Mouse (Mus musculus) skeletal muscle tissue, adult 2 months (tissue): ENCODE results near the gene Sgk1.

Experiments used
- DNase-seq: peaks from one replicate; pipeline ENCODE4 v3.0.0-alpha.2; 2012; ENCODE audit warnings: low read depth, low spot score

Gene Sgk1

DNA sequence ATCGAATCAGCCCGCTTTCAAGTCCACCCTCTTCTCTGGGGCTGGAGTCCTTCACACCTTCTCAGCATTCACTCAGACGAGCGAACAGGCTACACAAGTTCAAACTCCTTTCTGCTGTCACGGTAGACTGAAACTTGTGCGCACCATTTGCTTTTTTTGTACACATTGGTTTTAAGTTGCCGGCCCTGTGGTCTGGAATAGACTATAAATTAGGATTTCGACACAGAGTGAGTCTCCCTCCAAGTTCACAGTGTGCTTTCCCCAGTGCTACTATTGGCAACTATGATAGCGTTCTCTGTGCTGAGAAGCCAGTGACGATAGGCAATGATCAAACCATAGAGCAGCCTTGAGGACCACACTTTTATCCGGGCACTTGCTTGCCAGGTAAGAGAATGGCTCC is 91.7 kb downstream of the Sgk1 start:
- peak; percentile 74 for DNase-seq

GRCm38 (mm10) chr10:21974801-21975200 is 92.8 kb downstream of the Sgk1 start:
- no peak for DNase-seq

DNA sequence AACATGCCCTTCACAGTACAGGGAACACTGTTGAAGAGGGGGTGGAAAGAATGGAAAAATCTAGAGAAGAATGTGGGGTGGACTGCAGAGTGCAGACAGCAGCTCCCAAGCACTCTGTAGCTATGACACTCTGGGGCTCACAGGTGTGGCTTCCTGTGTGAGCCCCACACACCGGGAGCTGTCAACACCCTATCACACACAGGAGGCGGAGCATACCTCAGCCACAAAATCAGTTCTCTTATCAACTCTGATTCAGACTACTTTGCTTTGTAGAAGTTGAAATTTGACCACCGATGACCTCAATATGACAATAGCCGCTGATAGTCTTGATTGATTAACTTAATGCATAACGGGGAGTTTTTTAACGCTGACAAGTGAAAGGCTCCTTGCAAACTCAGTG is 93.4 kb downstream of the Sgk1 start:
- no peak for DNase-seq

DNA sequence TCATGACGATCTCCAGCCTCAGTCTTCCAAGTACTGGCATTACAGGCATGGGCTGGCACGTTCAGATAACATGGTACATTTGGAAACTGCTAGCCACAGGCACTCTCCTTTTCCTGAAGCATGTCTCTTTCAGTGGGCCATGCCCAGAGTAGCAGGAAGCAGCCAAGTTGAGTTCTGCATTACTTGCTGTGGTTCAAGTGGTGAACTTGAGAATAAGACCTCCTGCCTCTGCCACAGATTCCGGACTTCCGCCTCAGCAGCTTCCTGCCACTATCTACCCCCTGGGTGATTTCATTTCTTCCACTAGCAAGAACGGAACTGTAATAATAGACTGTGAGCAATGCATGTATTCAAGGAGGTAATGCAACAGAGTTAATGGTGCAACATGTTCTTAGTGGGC is 94.3 kb downstream of the Sgk1 start:
- no peak for DNase-seq

DNA sequence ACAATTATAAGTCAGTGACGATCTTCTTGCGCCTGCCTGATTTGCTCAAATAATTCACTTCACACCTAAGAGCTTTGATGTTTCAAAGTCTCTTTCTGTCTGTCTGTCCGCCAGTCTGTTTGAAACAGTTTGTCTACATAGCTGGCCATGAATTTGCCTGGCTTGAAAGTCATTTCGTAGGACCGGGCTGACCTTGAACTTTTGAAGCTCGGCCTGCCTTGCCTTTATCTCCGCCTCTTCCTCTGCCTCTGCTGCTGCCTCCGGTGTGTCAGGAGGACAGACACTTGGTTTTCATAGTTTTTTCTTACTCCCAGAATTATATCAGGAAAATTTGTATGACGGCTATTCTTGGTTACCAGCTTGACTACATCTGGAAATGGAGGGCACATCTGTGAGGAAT is 96.4 kb downstream of the Sgk1 start:
- DNase-seq: no peak

DNA sequence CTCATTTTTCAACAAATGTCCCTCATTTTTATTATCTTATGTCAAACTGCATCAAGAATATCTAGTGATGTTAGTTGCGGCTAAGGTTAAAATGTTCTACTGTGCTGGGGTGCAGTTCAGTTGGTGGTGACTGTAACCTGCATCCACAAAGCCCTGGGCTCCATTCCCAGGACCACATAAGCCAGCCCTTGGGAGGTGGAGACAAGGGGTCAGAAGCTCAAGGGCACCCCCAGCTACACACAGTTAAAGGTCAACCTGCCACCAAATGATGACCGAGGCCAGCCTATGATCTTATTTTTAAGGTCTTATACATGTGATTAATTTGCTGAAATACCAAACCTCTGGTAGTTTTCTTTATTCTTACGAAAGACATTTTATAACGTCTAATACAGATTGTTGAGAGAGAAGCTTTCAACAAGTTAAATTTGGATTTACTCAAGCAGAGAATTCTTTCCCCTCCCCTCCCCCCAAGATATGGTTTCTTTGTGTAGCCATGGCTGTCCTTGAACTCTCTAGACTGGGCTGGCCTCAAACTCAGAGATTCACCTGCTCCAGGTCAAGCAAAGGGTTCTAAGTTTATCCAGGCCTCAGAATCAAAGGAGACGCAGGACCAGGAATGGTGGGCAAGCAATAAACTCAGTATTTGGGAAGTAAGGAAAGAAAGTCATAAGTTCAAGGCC is 97.4 kb downstream of the Sgk1 start:
- DNase-seq: no peak

GRCm38 (mm10) chr10:21980780-21981435 is 98.9 kb downstream of the Sgk1 start:
- DNase-seq: no peak

- DNase-seq: no peak
Measured at GRCm38 (mm10) chr10:21982303-21982702, 100.3 kb downstream of the Sgk1 start.

DNA sequence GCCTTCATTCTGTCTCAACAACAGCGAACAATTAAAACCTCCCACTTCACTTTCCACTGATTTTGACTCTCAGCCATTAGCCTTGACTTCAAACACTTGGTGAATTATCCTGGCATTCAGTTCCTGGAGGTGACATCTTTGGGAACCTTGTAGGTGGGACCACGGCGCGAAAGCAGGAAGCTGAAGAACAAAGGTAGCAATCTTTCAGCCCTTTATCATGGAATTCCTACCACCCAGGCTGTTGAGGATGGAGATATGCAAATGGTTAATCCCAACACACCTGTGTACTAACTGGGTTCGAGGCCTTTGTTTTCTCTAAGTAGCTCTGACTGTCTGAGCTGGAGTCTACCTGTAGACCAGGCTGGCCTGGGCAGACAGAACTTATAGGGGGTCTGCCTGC is 106.5 kb downstream of the Sgk1 start:
- no peak for DNase-seq

GRCm38 (mm10) chr10:21991351-21991840 is 109.4 kb downstream of the Sgk1 start:
- DNase-seq: peak; percentile 72

DNA sequence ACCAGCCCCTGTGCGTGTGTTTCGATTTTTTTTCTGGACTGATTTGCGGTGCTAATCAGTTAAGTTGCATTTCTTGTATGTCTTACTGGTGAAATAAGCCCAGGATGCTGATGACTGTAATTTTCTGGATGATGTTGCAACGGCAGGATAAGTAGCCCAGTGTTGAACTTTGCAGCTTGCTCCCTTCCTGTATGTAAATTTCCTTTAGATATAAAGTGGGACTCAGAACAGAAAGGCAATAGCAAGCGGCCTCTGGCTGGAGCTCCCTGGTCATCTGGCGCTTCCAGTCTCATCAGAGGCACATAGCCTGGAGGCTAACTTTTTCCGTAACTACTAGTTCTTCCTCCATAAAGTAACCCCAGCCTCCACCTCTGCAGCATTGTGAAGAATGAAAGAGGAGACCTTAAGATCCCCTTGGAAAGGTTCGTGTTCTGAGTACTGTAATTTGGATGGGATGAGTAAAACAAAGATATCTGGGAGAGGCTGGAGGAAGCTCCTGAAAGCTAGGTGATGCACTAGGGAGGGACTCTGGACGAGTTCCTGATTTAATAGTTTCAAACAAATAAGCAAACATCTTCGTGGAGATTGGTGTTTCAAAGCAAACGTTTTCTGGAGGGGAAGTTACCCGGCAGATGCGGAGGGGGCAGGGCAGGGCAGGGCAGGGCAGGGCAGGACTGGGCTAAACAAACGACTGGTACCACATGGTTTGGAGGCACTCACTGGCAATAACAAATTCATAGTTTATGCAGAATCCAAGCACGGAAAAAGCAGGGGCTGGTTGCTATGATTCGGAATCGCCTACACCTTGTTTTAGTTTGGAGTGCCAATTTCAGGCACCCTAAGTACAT is 110.2 kb downstream of the Sgk1 start:
- no peak for DNase-seq

DNA sequence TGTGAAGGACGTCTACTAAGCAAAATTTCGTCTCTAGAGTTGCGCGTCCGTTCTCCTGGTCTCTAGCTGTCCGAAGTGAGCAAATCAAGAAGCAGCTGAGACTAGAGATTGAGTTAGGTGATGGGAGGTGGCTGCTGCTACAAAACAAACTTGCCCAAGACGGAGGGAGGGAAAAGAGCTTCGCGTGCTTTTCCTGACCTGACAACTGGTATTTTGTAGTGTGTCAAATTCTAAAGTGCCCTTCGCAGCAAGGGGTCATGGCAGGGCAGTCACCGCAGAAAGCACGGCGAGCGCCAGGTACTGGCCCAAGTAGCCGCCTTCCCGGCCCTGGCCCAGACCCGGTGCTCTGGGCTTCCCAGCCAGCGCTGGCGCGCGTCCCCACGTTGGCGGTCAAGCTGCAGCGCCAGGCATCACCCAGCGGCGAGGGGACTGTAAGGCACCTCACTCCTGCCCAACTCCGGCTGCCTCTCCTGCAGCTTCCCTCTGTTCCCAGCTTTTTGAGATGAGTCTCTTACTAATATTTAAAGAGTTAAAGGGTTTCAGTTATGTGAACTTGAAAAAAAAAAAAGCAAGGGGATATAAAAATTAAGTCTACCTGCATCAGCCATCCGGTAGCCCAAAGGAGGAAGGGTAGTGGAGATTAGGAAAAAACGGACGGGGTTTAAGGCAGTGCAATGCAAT is 111.0 kb downstream of the Sgk1 start:
- peak; percentile 96 for DNase-seq

GRCm38 (mm10) chr10:21993515-21994373 is 111.8 kb downstream of the Sgk1 start:
- DNase-seq: peak; percentile 82

- DNase-seq: peak; percentile 98
Measured at GRCm38 (mm10) chr10:21994431-21994914, 112.5 kb downstream of the Sgk1 start.

GRCm38 (mm10) chr10:21995221-21995620 is 113.2 kb downstream of the Sgk1 start:
- no peak for DNase-seq

DNA sequence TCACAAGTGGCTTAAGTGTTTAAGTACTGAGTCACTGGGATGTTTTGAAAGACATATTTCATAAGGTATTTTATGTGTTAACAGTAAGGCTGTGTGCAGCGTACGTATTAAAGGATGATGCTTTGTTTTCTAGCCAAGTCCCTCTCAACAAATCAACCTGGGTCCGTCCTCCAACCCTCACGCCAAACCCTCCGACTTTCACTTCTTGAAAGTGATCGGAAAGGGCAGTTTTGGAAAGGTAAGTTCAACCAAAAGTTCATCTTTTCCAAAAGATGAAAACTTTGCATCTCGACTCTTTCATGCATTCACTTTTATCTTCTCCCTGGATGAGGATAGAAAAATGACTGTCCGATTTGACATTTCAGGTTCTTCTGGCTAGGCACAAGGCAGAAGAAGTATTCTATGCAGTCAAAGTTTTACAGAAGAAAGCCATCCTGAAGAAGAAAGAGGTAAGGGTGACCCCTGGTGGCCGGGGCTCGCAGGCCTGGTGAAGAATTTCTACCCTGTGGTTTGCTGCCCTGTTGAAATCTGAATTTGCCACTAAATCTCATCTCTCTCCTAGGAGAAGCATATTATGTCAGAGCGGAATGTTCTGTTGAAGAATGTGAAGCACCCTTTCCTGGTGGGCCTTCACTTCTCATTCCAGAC is 113.8 kb downstream of the Sgk1 start:
- DNase-seq: peak; percentile 56

GRCm38 (mm10) chr10:21996660-21997447 is 114.9 kb downstream of the Sgk1 start:
- peak; percentile 52 for DNase-seq

DNA sequence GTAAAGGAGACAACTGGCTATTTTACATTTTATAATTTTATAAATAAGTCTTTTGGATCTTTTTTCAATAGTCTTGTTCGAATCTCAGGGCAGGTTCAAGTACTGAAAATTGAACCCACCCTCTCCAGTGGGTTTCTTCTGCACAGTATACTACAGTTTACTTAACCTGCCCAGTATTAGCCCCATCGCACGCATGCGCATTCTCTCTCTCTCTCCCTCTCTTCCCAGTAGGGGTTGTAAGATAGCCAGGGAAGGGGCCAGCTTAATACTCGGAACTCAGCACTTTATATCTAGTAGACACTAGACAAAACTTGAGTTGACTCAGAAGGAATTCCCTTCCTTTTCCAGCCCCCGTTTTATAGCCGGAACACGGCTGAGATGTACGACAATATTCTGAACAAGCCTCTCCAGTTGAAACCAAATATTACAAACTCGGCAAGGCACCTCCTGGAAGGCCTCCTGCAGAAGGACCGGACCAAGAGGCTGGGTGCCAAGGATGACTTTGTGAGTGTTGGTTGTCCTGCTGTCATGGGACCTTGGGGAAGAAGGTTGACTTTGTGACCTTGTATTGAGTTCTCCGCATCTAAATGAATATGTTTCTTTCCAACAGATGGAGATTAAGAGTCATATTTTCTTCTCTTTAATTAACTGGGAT is 115.7 kb downstream of the Sgk1 start:
- DNase-seq: peak; percentile 75
